Mouse (Mus musculus) midbrain, embryonic 15.5 days (tissue): ENCODE measurements at regions not wholly inside any gene's neighbourhood (a gene's known extent, or its start where the extent isn't known, plus 50 kb on each side); places are given as distances from the start of the nearest gene placed in this dataset.
"Not testable (repeated sequence)": the region's sequence is repeated elsewhere in the genome, so short reads cannot be mapped to it uniquely, and the experiment has no call there.

Experiments
- ATAC-seq: fragments of 200-750 bp; cut with Nextera tagmentation; replicated peaks from 2 replicates; pipeline ENCODE4 v1.8.0; 2017; ENCODE audit warnings: moderate TSS enrichment
- H3K27ac ChIP-seq: fragments of 300-500 bp; sonication (generic); 2 replicates; pipeline ENCODE4 v1.5.1; 2015; ENCODE audit warnings: mild to moderate bottlenecking, inconsistent platforms
- H3K27me3 ChIP-seq: fragments of 300-500 bp; sonication (generic); replicated peaks from 2 replicates; pipeline ENCODE4 v1.6.1; 2015; ENCODE audit warnings: inconsistent platforms
- H3K36me3 ChIP-seq: fragments of 300-500 bp; sonication (generic); replicated peaks from 2 replicates; pipeline ENCODE4 v1.6.1; 2015; ENCODE audit warnings: inconsistent platforms
- H3K4me1 ChIP-seq: fragments of 300-500 bp; sonication (generic); 2 replicates; pipeline ENCODE4 v1.6.1; 2015; ENCODE audit warnings: inconsistent platforms
- H3K4me2 ChIP-seq: fragments of 300-500 bp; sonication (generic); 2 replicates; pipeline ENCODE4 v1.6.1; 2015; ENCODE audit warnings: inconsistent platforms, mild to moderate bottlenecking, moderate library complexity
- H3K4me3 ChIP-seq: fragments of 300-500 bp; sonication (generic); 2 replicates; pipeline ENCODE4 v1.5.1; 2015; ENCODE audit warnings: mild to moderate bottlenecking, inconsistent platforms
- H3K9ac ChIP-seq: fragments of 300-500 bp; sonication (generic); 2 replicates; pipeline ENCODE4 v1.6.1; 2015; ENCODE audit warnings: mild to moderate bottlenecking, inconsistent platforms
- H3K9me3 ChIP-seq: fragments of 300-500 bp; sonication (generic); 2 replicates; pipeline ENCODE4 v1.6.1; 2016; ENCODE audit warnings: inconsistent platforms
- WGBS: fragments of 180-500 bp; shearing (Covaris S2); methylation state at CpG from one replicate; pipeline ENCODE4 v1.1.7; 2015; ENCODE audit warnings: mixed read lengths; 5-methylcytosine and 5-hydroxymethylcytosine counted together

DNA sequence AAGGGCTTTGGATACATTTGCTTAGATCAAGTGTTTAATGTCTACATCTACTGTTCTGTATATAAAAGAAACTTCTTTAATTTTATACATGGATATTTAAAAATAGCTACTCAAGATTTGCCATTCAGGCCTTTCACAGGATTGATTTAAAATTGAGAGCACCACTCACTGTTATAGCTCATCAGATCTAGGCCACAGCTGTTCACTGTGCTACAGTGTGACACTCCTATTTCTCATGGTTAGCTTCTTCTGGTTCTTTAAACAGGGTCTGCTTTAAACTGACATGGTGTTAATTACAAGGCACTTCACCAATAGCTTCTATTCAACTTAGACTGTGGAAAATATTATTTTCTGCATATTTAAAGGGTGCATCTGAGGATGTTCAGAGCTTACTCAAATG, 655.3 kb downstream of the Fam19a2 start:
- ATAC-seq = no peak
- Histone ChIP-seq H3K4me2 (no peak overlapping the region), H3K4me1 (no peaks in the 10 kb centered on the region), H3K36me3 (no peaks in the 10 kb centered on the region), H3K27ac (no peak overlapping the region), H3K9me3 (no peaks in the 10 kb centered on the region), H3K27me3 (no peaks in the 10 kb centered on the region), H3K4me3 (no peak overlapping the region), H3K9ac (no peak overlapping the region)

- no peaks in the 10 kb centered on the region for H3K27me3 ChIP-seq
- no peaks in the 10 kb centered on the region for H3K4me1 ChIP-seq
- no peak overlapping the region for H3K4me3 ChIP-seq
- WGBS = 58% methylated on average over 1 of the region's 1 CpGs
- H3K9me3 ChIP-seq = no peaks in the 10 kb centered on the region
- no peak overlapping the region for H3K4me2 ChIP-seq
- no peak overlapping the region for H3K27ac ChIP-seq
- no peak for ATAC-seq
- H3K36me3 ChIP-seq = no peaks in the 10 kb centered on the region
- no peak overlapping the region for H3K9ac ChIP-seq
Observed at GRCm38 (mm10) chr10:123929955-123930354, 666.2 kb downstream of the Fam19a2 start.

DNA sequence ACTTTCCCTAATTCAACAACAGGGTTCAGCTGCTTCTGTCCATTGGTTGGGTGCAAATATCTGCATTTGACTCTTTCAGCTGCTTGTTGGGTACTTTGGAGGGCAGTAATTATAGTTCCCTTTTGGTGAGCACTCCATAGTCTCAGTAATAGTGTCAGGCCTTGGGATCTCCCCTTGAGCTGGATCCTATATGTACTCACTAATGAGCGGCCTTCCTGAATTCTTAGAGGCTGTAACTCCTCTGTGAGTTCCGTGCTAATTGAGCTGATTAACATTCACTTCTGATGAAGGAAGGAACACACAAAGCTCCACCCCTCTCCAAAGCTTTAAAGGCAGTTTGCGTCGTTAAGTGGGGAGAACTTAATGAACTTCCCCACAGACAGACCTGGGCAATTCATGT, 674.9 kb downstream of the Fam19a2 start:
- H3K4me3 ChIP-seq, H3K9ac ChIP-seq, H3K9me3 ChIP-seq, H3K36me3 ChIP-seq, H3K27ac ChIP-seq, H3K4me1 ChIP-seq, H3K4me2 ChIP-seq, H3K27me3 ChIP-seq, ATAC-seq: not testable (repeated sequence)
- WGBS = 71% methylated on average over 4 of the region's 4 CpGs
